Mouse (Mus musculus) left cerebral cortex, adult 2 months (tissue): ENCODE data around the gene Gm36210. TPM values are rescaled to one million over a fixed set of nuclear protein-coding genes. Genes with fewer than 3 reads are reported as not detected.
A peak's percentile ranks its signal among the peaks of the same experiment; 100 is the strongest.

ENCODE experiments used
- DNase-seq, 2 experiments: peaks; one replicate each; pipeline ENCODE4 v3.0.0; 2021 to 2022; ENCODE audit warnings: low spot score in 2 of 2, mixed read lengths in 1 of 2; ENCODE audit errors: extremely low spot score in 1 of 2
- H3K27ac ChIP-seq: fragments of 200-600 bp; 2 replicates; pipeline ENCODE4 v1.8.1; 2022
- H3K4me3 ChIP-seq: fragments of 200-600 bp; 2 replicates; pipeline ENCODE4 v1.8.1; 2022
- CTCF ChIP-seq: fragments of 200-600 bp; IDR thresholded peaks from 2 replicates; pipeline ENCODE4 v1.8.1; 2022; ENCODE audit warnings: antibody characterized with exemption, mild to moderate bottlenecking, moderate library complexity
- intact Hi-C: fragments of 180-260 bp; cut with DNase I; formaldehyde crosslinking; loops from one replicate; pipeline ENCODE4 v1.15.1; 2025
- total RNA-seq, 2 experiments: library from RNA; stranded (reverse); gene quantifications; 2 replicates each; pipeline ENCODE4 v1.2.3; 2021

Gm36210 gene
- total RNA-seq, 2 experiments from 2014 or later, result 0.27 to 0.28 TPM

DNA sequence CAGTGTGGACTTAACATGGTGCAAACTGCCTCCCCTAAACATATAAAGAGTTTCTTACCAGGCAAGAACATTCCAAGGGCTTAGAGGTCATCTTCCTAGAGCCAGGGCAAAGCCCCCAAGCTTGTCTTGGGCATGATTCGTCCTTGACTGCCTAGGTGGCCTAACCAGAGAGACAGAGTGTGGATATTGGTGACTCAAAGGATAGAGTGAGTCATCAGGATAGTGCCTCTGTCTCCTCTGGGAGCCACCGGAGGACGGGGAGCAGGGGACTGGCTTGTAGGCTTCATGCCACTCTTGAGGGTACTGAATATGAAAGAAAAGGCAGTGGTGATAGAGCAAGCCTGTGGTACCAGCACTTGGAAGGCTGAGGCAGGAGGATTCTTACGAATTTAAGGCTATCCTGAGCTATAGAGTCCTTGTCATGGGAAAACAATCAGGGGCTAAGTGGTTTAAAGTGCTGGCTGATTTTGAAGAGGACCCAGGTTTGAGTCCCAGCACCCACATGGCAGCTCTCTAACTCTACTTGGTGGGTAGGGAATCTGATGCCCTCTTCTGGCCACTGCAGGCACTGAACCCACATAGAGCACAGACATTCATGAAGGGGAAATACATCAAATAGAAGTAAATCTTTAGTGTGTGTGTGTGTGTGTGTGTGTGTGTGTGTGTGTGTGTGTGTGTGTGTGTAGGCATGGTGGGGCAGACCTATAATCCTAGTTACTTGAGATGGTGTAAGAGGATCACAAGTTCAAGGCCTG lies 28.0 kb upstream of the Gm36210 start:
- no peak for DNase-seq
- peak; percentile 5; the same call in 1 of the 2 replicates for TF ChIP-seq CTCF
- intact Hi-C loops, result no loop called here
- no peak overlapping the region for H3K27ac ChIP-seq
- no peak overlapping the region for H3K4me3 ChIP-seq

DNA sequence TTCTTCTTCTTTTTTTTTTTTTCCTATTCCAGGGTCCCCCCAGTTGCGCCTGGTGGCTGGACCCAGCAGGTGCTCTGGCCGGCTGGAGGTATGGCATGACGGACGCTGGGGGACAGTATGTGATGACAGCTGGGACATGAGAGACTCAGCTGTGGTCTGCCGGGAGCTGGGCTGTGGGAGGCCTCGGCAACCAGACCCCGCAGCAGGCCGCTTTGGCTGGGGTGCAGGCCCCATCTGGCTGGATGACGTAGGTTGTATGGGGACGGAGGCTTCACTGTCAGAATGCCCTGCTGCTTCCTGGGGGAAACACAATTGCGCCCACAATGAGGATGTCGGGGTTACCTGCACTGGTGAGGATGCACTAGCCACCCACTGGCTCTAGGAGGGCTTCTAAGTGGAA lies 26.8 kb upstream of the Gm36210 start:
- TF ChIP-seq CTCF, result no peak
- no peak for DNase-seq
- H3K4me3 ChIP-seq, result no peak overlapping the region
- H3K27ac ChIP-seq, result no peak overlapping the region
- intact Hi-C loops, result no loop called here

DNA sequence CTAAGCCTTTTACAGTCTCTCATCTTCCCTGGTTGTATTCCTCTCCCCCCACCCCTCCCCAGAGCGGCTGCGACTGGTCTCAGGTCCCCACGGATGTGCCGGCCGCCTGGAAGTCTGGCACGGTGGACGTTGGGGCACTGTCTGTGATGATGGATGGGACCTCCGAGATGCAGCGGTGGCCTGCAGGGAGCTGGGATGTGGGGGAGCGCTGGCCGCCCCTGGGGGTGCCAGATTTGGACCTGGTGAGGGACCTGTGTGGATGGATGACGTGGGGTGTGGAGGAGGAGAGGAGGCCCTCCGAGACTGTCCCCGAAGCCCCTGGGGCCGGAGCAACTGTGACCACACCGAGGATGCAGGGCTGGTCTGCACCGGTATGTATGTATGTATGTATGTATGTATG lies 22.0 kb upstream of the Gm36210 start:
- no peak for TF ChIP-seq CTCF
- Histone ChIP-seq H3K4me3 (no peak overlapping the region), H3K27ac (no peak overlapping the region)
- no peak for DNase-seq
- intact Hi-C loops, result no loop called here

DNA sequence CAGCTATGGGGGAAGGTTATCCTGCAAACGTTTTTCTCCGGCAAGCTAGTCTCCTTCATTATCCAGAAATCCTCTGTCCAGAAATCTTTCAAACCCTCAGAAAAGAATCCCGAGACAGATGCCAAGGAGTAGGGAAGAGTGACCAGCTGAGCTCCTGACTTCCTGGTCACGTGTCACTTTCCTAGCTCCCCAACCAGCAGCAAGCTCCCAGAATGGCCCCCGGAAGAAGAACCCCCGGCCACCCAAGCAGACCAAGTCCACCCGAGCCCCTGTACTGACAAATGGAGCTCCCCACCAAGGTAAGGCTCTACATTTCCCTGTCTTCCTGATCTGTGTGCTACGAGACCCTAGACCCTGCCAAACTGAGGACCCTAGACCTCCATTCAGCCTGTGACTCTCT lies 21.4 kb upstream of the Gm36210 start:
- H3K4me3 ChIP-seq, result no peak overlapping the region
- TF ChIP-seq CTCF, result no peak
- H3K27ac ChIP-seq, result no peak overlapping the region
- DNase-seq, result no peak
- intact Hi-C loops, result no loop called here

DNA sequence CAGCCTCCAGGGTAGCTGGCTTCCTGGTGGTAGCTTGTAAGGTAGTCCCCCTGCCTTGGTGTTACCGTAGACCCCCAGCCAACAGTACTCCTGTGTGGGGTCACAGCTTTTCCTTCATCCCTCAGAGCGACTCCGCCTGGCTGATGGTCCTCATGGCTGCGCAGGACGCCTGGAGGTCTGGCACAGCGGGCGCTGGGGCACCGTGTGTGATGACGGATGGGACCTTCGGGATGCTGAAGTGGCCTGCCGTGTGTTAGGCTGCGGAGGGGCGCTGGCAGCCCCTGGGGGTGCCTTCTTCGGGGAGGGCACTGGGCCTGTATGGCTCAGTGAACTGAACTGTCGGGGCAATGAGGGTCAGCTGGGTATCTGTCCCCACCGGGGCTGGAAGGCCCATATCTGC lies 20.5 kb upstream of the Gm36210 start:
- no peak overlapping the region for H3K4me3 ChIP-seq
- H3K27ac ChIP-seq, result no peak overlapping the region
- TF ChIP-seq CTCF, result no peak
- intact Hi-C loops, result no loop called here
- DNase-seq, result no peak

DNA sequence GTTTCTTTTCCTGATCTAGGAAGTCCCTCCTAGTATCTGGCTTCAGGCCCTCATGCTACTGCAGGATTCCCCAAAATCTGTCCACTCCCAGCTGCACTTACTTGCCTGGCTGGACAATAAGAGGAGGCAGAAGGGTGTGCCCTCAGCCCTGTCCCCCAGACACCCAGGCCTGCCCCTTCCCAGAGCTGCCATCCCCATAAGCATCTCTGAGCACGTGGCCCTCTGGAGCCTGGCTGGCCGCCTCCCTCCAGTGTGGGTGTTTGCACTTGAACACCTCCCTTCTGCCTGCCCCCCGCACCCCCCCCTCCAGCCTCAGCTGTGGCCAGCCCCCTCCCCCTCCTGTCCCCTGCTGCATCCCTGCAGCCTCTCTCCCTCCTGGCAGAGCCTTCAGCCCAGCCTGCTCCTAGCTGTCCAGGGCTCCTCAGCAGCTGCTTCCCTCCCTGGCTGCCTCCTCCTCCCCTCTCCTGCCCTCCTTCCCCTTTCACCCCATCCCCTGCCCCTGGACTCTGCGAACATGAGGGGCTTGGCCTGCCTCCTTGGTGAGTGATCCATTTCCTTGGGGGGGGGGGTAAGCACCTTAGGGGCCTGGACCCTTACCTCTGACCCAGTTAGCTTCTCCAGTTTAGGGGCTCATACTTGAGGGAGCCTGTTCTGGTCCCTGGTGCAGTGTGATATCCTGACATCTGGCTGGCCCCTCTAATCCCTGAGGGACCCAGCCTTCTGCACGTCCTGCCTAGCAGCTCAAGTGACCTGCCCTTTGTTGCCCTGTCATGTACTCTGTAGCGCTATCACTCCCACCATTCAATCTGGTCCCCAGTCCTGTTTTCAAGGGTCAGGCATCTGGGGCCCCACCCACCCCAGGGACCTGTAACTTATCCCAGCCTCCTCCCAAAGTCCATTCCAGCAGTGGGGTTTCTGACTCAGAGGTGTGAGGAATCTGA lies 19.4 kb upstream of the Gm36210 start, which contains the start of gene Ssc5d:
Ssc5d (plus strand) TSS at position 345 of the 941 bp plus-strand sequence.
- no peak for DNase-seq
- intact Hi-C loops, result no loop called here
- TF ChIP-seq CTCF, result no peak
- Histone ChIP-seq H3K4me3 (no peak within 1 kb of the TSS), H3K27ac (peak within 1 kb of the TSS; percentile 99; the same call in 1 of the 2 replicates)

DNA sequence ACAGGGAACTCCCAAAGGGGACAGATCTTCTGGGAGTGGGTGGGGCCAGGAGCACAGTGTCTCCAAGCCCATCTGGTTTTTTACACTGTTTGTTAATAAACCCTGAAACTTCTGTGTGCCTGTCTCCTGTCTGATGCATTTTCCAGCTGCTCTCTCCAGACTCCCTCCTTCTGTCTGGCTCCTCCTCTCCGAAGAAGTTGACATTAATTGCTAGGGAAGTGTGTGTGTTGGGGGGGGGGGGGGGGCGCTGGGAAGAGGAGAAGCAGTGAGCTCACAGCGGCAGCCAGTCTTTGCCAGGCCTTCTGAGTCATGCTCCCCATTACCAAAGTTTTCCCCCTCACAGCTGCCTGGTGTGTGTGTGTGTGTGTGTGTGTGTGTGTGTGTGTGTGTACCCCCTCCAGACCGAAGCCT lies 18.6 kb upstream of the Gm36210 start:
- Histone ChIP-seq H3K4me3 (no peak overlapping the region), H3K27ac (no peak overlapping the region; the same call in 1 of the 2 replicates)
- DNase-seq, result no peak
- intact Hi-C loops, result no loop called here
- TF ChIP-seq CTCF, result no peak

DNA sequence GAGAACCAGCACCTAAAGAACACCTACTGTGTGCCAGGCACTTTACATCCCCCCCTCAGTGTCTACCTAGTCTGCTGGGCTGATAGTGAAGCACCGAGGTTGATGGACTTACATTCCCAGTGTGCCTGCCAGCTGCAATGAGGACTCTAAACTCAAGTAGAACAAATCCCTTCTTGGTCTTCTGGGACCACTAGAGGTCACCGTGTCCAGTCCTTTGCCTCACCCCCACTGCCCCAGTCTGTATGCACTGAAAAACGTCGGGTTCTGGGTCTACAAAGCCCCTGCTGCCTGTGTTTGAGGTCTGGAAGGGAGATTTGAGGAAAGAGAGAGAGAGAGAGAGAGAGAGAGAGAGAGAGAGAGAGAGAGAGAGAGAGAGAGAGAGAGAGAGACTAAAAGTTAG lies 18.2 kb upstream of the Gm36210 start:
- Histone ChIP-seq H3K4me3 (peak overlapping the region; percentile 59), H3K27ac (peak overlapping the region; percentile 99)
- no peak for DNase-seq
- no peak for TF ChIP-seq CTCF
- intact Hi-C loops, result no loop called here

DNA sequence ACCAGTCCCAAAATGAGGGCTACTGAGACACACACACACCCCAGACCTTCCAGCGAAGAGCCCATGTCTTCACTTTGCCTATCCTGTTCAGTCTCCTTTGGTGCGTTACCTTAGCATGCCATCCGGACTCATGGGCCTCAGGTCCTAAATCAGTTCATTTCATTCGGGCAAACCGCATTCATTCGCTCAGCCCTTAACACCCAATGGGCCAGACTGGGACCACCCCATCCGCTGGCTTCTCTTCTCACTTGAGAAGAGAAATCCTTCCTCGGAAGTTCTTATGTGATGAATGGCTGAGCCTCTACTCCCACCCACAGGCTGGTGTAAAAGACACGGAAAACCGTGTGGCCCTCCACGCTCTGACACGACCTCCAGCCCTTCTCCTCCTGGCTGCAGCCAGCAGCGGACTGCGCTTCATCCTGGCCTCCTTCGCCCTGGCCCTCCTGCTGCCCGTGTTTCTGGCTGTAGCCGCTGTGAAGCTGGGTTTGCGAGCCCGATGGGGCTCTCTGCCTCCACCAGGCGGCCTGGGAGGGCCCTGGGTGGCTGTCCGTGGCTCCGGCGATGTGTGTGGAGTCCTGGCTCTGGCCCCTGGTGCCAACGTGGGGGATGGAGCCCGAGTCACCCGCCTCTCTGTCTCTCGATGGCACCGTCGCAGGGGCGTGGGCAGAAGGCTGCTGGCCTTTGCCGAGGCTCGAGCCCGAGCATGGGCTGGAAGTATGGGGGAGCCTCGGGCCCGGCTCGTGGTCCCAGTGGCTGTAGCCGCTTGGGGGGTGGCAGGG lies 17.5 kb upstream of the Gm36210 start:
- Histone ChIP-seq H3K4me3 (peak overlapping the region; percentile 59), H3K27ac (peak overlapping the region; percentile 99)
- intact Hi-C loops, result no loop called here
- TF ChIP-seq CTCF, result peak; percentile 57
- peak; percentile 69 to 71 for DNase-seq

DNA sequence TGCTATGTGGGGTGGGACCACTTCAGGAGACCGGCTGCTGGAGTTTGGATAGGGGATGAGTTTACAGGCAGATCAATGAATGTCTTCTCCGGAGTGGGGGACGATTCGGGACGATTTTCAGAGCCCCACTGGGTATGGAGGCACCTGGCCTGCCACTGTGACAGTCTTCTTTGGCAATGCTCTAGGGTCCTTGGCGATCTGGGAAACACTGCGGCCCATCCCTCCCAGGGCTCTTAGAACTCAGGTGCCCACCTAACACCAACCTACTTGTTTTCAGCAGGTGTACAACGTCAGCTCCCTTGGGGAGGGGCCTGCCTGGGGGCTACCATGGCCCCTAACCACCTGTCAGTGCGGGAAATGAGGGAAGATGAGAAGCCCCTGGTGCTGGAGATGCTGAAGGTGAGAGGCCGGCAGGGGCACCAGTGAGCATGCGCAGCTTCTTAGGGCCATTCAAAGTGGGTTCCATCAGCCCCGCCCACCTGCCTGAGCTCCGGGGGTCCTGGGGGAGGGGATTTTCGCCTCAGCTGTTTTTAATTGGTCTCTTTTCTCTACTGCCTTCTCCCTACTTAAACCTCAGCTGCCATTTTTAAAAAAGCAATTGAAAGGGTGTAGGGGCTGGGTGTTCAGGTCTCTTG lies 16.7 kb upstream of the Gm36210 start:
- peak overlapping the region; percentile 99 for H3K27ac ChIP-seq
- peak; percentile 57 for TF ChIP-seq CTCF
- peak overlapping the region; percentile 59 for H3K4me3 ChIP-seq
- peak; percentile 71 to 81 for DNase-seq
- intact Hi-C loops, result no loop called here

DNA sequence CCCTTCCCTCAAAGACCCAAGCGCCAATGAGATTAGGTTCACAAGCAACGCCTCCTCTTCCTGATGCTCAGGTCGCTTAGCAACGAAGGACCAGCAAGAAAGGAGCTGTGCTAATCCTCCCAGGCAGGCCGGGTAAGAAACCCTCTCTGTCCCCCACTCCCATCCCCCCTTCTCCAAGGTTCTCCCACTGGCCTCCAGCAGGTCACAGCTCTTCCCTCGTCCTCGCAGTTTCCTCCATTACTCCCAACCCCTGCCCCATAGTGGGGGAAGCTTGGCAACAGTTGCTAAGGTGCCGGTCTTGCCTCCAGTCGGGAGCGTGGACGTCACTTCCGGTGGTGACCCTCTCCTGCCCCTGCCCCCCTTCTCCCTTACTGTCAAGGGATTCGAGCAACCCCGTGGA lies 16.2 kb upstream of the Gm36210 start:
- DNase-seq, result peak; percentile 85 to 88
- intact Hi-C loops, result no loop called here
- Histone ChIP-seq H3K27ac (peak overlapping the region; percentile 99), H3K4me3 (peak overlapping the region; percentile 59)
- no peak for TF ChIP-seq CTCF
